Mouse (Mus musculus) cerebellum, adult 2 months (tissue): ENCODE data around the gene Adcy10.

Experiments used
- CTCF ChIP-seq: fragments of 200-500 bp; IDR thresholded peaks from 2 replicates; pipeline ENCODE4 v1.5.1; 2011; ENCODE audit warnings: low read depth, mild to moderate bottlenecking, control low read depth, low read length, moderate library complexity, borderline replicate concordance; ENCODE audit not compliant: insufficient read depth
- POLR2A ChIP-seq: fragments of 200-500 bp; IDR thresholded peaks from 2 replicates; pipeline ENCODE4 v1.6.1; 2011; ENCODE audit warnings: low read length, control low read depth, borderline replicate concordance; ENCODE audit not compliant: insufficient read depth

DNA sequence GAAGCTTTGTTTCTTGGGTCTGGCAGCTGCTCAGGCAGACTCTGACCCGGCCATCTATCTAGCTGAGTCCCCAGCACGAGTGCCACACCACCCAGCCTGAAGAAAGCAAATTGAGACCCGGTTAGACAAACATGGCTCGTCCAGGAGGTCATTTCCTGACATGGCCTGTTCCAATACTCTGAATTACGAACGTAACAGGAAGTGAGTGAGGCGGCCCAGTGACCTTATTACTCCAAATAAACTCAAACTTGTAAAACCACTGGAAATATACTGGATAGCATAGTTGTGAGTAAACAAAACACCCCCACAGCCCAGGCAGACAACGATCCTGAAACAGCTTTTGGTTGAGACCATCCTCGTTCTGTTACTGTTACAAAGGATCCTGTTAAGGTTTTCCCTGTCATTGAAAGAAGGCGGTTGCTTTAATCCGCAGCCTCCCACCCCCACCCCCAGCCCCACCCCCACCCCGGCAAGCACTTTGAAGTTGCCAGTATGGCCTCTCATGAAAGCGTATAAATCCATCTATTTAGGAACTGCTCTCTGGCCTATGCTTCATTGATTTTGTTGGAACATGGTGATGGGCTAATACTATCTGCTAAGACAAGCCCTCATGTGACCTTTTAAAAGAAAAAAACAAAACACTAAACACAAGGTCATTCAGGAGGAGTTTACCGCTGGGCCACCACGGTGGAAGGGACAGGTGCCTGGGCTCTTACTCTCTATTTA is 132.3 kb downstream of the Adcy10 start:
- TF ChIP-seq CTCF (no peak), POLR2A (no peak)
